Mouse (Mus musculus) lung, embryonic 16.5 days (tissue): Measurements from ENCODE around the gene Zmynd19. TPM values are rescaled to one million over a fixed set of nuclear protein-coding genes. Genes with fewer than 3 reads are reported as not detected.

Source experiments
- ATAC-seq: fragments of 200-750 bp; cut with Nextera tagmentation; 2 replicates; pipeline ENCODE4 v1.8.0; 2017; ENCODE audit warnings: low read depth, mild to moderate bottlenecking, moderate library complexity
- H3K27ac ChIP-seq: fragments of 300-500 bp; sonication (generic); 2 replicates; pipeline ENCODE4 v1.5.1; 2014; ENCODE audit warnings: mild to moderate bottlenecking, control low read depth, low read length
- H3K27me3 ChIP-seq: fragments of 300-500 bp; sonication (generic); 2 replicates; pipeline ENCODE4 v1.6.1; 2014; ENCODE audit warnings: low read depth, low read length, mixed read lengths; ENCODE audit not compliant: control insufficient read depth, insufficient read depth
- H3K36me3 ChIP-seq: fragments of 300-500 bp; sonication (generic); 2 replicates; pipeline ENCODE4 v1.6.1; 2014; ENCODE audit warnings: low read length; ENCODE audit not compliant: control insufficient read depth, insufficient read depth
- H3K4me1 ChIP-seq: fragments of 300-500 bp; sonication (generic); replicated peaks from 2 replicates; pipeline ENCODE4 v1.6.1; 2014; ENCODE audit warnings: low read length, mixed read lengths; ENCODE audit not compliant: control insufficient read depth, insufficient read depth
- H3K4me2 ChIP-seq: fragments of 300-500 bp; sonication (generic); 2 replicates; pipeline ENCODE4 v1.6.1; 2014; ENCODE audit warnings: low read depth, low read length, control low read depth
- H3K4me3 ChIP-seq: fragments of 300-500 bp; sonication (generic); 2 replicates; pipeline ENCODE4 v1.5.1; 2014; ENCODE audit warnings: mild to moderate bottlenecking, low read length, control low read depth
- H3K9ac ChIP-seq: fragments of 300-500 bp; sonication (generic); 2 replicates; pipeline ENCODE4 v1.6.1; 2014; ENCODE audit warnings: low read length, control low read depth
- H3K9me3 ChIP-seq: fragments of 300-500 bp; sonication (generic); 2 replicates; pipeline ENCODE4 v1.6.1; 2016; ENCODE audit warnings: low read length; ENCODE audit not compliant: control insufficient read depth
- WGBS: fragments of 180-500 bp; shearing (Covaris S2); extraction: QIAGEN DNeasy Blood & Tissue Kit; methylation state at CpG from one replicate; pipeline ENCODE4 v1.1.7; 2014; 5-methylcytosine and 5-hydroxymethylcytosine counted together
- polyA plus RNA-seq: library from polyadenylated mRNA; unstranded; fragments of >200 nt; fragmentation: Nextera tagmentation; extraction: Ambion mirVana; gene quantifications from 2 replicates; pipeline ENCODE4 v1.2.1, GENCODE M21; 2015

Gene Zmynd19
- polyA plus RNA-seq, 1 experiment from 2014 or later = 4.2 TPM

DNA sequence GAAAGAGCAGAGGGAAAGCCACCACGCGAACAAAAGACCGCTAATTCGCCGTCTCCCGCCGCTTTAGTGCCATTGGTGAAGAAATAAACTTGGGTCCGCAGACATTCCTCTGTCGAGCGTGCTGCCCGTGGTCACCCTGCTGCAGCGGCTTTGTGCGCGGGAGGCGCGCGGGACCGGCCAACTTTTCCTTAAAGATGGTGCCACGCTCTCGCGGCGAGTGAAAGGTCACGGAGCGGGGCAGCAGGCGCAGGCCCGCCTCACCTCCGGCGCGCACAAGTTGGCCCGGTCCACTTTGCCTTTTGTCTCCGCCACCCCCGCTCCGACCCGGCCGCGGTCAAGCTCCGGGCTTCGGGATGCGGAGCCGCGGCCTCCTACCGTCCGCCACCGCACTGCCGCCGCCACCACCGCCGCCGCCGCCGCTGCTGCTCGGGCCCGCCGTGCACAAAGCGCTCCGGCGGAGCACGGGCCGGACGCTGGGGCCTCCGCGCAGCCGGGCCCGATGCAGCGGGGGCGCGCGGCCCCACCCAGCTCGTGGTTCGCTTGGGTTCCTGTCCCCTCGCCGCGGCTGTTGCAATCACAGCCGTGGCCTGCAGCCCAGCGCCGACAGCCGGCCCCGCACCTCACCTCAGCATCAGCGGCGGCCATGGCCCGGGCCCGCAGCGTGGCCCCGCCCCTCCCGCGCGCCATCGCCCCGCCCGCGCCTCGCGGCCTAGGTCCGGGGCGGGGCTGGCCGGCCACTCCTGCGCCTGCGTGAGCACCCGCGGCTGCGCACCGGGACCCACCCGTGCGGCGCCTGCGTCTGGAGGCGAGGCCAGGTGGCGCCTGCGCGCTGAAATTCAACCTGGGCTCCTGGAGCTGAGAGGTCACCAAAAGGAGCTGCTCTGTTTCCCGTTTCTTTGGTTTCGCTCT, 30.4 kb upstream of the Zmynd19 start, which contains the start of gene Ehmt1:
Ehmt1 (minus strand) TSS at position 685 of the 909 bp plus-strand sequence.
- WGBS = under 1% methylated on average over 74 of the region's 112 CpGs
- Histone ChIP-seq H3K9ac (peak within 1 kb of the TSS; percentile 96), H3K4me3 (peak within 1 kb of the TSS; percentile 93), H3K4me2 (peak within 1 kb of the TSS; percentile 75), H3K27me3 (no peaks in the 10 kb centered on the region), H3K36me3 (no peaks in the 10 kb centered on the region), H3K27ac (peak within 1 kb of the TSS; percentile 95), H3K4me1 (peaks cover 11% of the 10 kb centered on the region), H3K9me3 (no peaks in the 10 kb centered on the region)
- peak; percentile 99 for ATAC-seq

- peak overlapping the region; percentile 93 for H3K4me3 ChIP-seq
- peak; percentile 48 for ATAC-seq
- no peaks in the 10 kb centered on the region for H3K27me3 ChIP-seq
- no peaks in the 10 kb centered on the region for H3K9me3 ChIP-seq
- peak overlapping the region; percentile 47 for H3K27ac ChIP-seq
- H3K9ac ChIP-seq = peak overlapping the region; percentile 96
- H3K4me2 ChIP-seq = peak overlapping the region; percentile 62
- peaks cover 11% of the 10 kb centered on the region for H3K4me1 ChIP-seq
- no peaks in the 10 kb centered on the region; the same call in 1 of the 2 replicates for H3K36me3 ChIP-seq
- 8% methylated on average over 8 of the region's 8 CpGs for WGBS
Measured at GRCm38 (mm10) chr2:24919839-24920175, 29.8 kb upstream of the Zmynd19 start.

GRCm38 (mm10) chr2:24923561-24923960, 26.0 kb upstream of the Zmynd19 start:
- Histone ChIP-seq H3K9me3 (no peaks in the 10 kb centered on the region), H3K4me3 (no peak overlapping the region), H3K27ac (no peak overlapping the region), H3K4me1 (peaks cover 20% of the 10 kb centered on the region), H3K9ac (no peak overlapping the region), H3K36me3 (no peaks in the 10 kb centered on the region; the same call in 1 of the 2 replicates), H3K4me2 (no peak overlapping the region), H3K27me3 (no peaks in the 10 kb centered on the region)
- no peak for ATAC-seq
- 39% methylated on average over 2 of the region's 2 CpGs for WGBS

- Histone ChIP-seq H3K4me2 (no peak overlapping the region), H3K4me3 (no peak overlapping the region), H3K9ac (no peak overlapping the region), H3K36me3 (no peaks in the 10 kb centered on the region; the same call in 1 of the 2 replicates), H3K4me1 (peaks cover 24% of the 10 kb centered on the region), H3K27me3 (no peaks in the 10 kb centered on the region), H3K27ac (peak overlapping the region; percentile 56), H3K9me3 (no peaks in the 10 kb centered on the region)
- ATAC-seq = peak; percentile 27; the same call in 1 of the 2 replicates
- 67% methylated on average over 8 of the region's 8 CpGs for WGBS
Measured at GRCm38 (mm10) chr2:24925284-24925683, 24.3 kb upstream of the Zmynd19 start.

GRCm38 (mm10) chr2:24926345-24926964, 23.1 kb upstream of the Zmynd19 start:
- Histone ChIP-seq H3K36me3 (no peaks in the 10 kb centered on the region; the same call in 1 of the 2 replicates), H3K4me3 (no peak overlapping the region), H3K9ac (no peak overlapping the region), H3K4me1 (peaks cover 24% of the 10 kb centered on the region), H3K27ac (peak overlapping the region; percentile 94), H3K27me3 (no peaks in the 10 kb centered on the region), H3K9me3 (no peaks in the 10 kb centered on the region), H3K4me2 (no peak overlapping the region)
- no peak for ATAC-seq
- WGBS = 70% methylated on average over 9 of the region's 9 CpGs

- no peaks in the 10 kb centered on the region for H3K9me3 ChIP-seq
- no peaks in the 10 kb centered on the region; the same call in 1 of the 2 replicates for H3K36me3 ChIP-seq
- peak overlapping the region; percentile 36 for H3K9ac ChIP-seq
- peak overlapping the region; percentile 49; the same call in 1 of the 2 replicates for H3K4me2 ChIP-seq
- H3K27me3 ChIP-seq = no peaks in the 10 kb centered on the region
- WGBS = 35% methylated on average over 7 of the region's 7 CpGs
- H3K27ac ChIP-seq = peak overlapping the region; percentile 94
- ATAC-seq = peak; percentile 3; the same call in 1 of the 2 replicates
- peaks cover 24% of the 10 kb centered on the region for H3K4me1 ChIP-seq
- H3K4me3 ChIP-seq = no peak overlapping the region
Measured at GRCm38 (mm10) chr2:24926965-24927358, 22.6 kb upstream of the Zmynd19 start.

DNA sequence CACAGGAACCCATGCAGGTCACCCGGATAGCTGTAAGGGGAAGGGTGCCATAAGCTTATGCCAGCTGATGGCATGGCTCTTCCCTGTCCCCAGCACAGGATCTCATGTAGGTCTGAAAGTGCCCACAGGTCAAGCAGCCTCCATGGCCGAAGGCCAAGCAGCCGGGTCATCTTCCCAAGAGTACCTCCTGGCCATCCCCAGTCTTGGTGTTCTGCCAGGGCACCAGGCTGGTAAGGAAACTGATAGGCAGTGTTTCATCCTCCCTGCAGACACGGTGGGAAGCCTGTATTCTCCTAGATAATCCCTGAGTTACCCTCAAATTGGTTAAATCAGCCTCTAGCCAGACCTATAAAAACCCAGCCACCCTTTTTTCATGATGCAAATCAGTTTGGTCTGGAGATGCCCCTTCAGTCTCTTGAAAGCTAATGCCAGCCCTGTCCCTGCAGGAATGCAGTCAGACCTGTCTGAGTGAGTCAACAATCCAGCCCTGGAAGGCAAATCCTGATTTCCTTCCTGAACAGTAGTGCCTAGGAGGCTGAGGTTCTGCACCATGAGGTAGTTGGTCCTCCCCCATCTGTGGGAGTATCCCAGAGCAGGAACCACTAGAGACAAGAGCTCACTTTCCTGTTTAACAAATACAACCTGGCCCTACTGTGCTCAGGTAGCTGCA, 21.6 kb upstream of the Zmynd19 start:
- WGBS = 48% methylated on average over 4 of the region's 4 CpGs
- no peaks in the 10 kb centered on the region for H3K9me3 ChIP-seq
- ATAC-seq = peak; percentile 92
- H3K4me2 ChIP-seq = peak overlapping the region; percentile 49
- H3K4me1 ChIP-seq = peaks cover 24% of the 10 kb centered on the region
- H3K36me3 ChIP-seq = no peaks in the 10 kb centered on the region; the same call in 1 of the 2 replicates
- H3K27me3 ChIP-seq = no peaks in the 10 kb centered on the region
- H3K9ac ChIP-seq = peak overlapping the region; percentile 36; the same call in 1 of the 2 replicates
- peak overlapping the region; percentile 99 for H3K27ac ChIP-seq
- peak overlapping the region; percentile 17 for H3K4me3 ChIP-seq

DNA sequence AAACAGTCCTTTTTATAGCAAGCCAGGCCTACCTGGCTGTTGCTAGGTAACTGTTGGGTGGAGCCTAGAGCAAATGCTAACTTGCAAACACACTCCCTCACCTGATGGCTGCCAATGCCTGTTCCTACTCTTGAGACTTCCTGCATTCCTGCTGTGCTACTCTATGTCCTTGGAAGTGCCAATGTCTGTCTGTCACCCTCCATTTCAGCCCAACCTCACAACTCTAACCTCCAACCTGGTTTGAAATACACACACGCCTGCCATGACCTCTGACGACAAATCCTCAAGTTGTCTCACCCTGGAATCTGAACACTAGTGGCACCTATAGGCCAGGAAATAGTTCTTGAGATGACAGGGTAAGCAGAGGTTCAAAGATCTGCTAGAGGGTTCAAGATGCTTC, 20.5 kb upstream of the Zmynd19 start:
- Histone ChIP-seq H3K27me3 (no peaks in the 10 kb centered on the region), H3K4me1 (peaks cover 24% of the 10 kb centered on the region), H3K36me3 (no peaks in the 10 kb centered on the region; the same call in 1 of the 2 replicates), H3K4me3 (no peak overlapping the region), H3K9ac (no peak overlapping the region), H3K4me2 (no peak overlapping the region), H3K27ac (peak overlapping the region; percentile 99), H3K9me3 (no peaks in the 10 kb centered on the region)
- peak; percentile 56 for ATAC-seq
- WGBS = 22% methylated on average over 2 of the region's 2 CpGs
